Mouse (Mus musculus): ENCODE measurements at regions not wholly inside any gene's neighbourhood (a gene's known extent, or its start where the extent isn't known, plus 50 kb on each side); places are given as distances from the start of the nearest gene placed in this dataset.
"Not testable (repeated sequence)": the region's sequence is repeated elsewhere in the genome, so short reads cannot be mapped to it uniquely, and the experiment has no call there.

DNA sequence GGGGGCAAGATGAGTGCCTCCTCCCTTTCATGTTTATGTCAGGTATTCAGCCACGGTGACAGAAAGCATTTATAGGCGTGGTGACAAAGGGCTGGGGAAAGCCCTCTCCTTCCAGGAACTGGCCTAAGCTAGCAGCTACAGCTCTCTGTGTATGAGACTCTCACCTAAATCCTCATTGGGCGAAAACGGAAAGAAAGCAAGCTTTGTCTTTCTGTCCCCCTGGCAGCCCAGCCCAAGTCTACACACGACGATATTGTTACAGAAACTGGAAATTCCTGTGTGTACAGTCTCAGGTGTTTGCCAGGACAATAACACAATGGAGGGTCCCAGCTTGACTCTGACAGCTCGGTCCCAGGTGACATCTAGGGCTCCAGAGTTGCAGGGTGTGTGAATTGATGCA is 60.0 kb downstream of the Dact2 start:
- DNase-seq = no peak

DNA sequence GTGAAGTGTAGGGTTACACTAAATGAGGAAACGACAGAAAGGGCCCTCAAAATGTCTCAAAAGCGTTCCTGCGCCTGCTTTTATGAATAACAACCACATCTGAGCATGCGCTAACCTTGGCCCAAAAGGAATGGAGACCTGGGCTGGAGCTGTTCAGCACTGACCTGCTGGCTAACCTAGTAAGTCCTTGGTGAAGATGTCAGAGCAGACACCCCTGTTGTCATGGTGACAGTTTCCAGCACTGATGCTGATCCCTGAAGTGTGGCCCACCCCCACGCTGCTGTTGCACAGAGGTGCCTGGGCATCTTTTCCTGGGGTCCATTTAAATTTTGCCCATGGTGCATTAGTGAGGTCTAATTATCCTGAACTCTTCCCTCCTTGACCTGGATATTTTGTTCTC is 62.4 kb downstream of the Dact2 start:
- DNase-seq = no peak

DNA sequence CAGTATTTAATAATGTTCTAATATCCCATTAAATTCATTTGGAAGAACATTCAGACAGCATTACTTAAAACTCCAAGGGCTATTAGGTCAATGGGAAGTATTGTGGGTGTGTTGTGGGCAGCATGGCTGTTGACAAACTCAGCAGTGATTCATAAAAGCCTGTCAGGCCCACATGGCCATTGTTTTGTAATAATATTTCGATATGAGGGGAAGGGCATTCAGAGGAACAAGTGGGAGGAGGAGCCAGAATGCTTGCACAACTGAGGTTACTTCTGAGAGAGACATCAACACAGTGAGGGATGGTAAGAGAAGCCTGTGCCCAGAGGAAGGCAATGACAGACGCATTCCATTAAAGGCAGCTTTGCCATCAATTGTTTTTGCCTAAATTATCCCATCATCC is 63.8 kb downstream of the Dact2 start:
- DNase-seq = no peak

DNA sequence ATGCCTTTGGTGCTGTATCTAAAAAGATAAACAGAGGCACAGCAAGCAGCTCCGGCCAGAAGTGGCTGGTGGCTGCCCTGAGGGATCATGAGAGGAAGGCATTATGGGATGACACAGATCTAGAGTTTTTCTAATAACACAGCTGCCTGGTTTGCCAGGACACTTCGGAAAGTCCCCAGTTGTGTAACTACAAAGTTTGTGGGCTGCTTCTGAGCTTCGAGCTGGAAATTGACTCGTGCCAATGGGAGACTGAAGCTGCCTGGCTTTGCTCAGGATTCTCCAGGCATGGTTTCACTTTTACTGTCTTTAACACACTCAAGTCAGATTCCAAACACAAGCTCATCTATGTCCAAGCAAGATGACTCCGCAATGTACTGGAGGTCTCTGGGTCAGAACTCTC is 65.2 kb downstream of the Dact2 start:
- no peak for DNase-seq

DNA sequence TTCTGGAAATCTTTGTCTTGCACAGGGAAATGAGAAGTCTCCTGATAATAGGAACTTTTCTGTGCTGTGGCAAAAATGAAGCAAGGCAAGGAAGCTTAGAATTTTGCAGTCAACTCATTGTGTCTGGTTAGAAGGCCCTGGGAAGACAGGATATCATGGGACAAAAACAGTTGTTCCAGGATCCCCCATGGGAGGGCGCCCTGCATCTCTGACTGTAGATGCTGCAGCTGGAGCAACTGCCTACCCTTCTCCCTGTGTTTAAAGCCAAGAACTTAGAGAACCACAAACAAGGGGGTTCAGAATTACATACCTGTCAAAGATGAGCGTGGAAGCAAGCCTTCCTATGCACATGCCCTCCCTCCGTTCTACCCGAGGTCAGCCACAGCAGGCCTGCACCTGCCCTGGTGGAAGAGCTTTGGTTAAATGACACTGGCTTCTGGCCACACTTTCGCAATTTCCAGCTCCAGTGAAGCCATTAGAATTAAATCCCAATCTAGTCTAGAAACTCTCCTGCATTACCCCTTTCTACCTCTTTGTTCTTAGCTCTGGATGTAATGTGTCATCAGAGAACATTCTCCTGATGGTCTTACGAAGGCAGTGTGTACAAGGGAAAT is 67.3 kb downstream of the Dact2 start:
- peak; percentile 3 for DNase-seq

DNA sequence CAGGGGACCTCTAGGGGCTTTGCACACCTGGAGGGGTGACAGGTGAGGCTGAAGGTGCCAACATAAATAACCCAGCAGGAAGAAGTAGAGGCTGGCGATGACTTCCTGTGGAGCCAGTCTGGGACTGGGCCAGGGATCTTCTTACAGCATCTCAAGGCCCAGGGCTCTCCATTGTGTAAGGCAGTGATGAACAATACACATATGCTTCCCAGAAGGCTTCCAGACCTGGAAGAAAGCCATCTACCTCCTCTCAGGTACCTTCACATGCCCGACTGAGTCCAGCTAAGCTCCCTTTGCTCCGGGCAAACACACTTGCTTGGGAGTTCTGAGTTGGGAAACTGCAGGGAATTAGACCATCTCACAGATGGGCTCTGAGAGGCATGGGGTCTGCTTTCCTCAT is 69.5 kb downstream of the Dact2 start:
- no peak for DNase-seq

DNA sequence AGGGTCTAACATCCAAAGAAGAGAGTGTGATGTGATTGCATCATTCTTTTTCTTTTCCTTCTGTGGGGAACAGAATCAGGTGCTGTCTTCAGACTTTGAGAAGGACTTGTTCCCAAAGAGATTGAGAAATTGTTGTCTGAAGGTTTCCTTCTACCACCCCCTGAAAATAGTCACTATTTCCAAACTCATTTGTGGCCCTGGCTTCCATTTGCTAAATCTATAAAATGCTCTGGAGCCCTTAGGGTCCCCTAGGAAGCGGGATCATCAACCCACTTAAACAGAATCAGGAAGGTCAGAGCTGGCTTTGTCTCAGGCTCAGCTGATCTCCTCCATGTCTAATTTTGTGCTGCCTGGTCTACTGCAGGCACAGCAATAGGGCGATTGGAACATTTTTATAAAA is 70.1 kb downstream of the Dact2 start:
- no peak for DNase-seq

DNA sequence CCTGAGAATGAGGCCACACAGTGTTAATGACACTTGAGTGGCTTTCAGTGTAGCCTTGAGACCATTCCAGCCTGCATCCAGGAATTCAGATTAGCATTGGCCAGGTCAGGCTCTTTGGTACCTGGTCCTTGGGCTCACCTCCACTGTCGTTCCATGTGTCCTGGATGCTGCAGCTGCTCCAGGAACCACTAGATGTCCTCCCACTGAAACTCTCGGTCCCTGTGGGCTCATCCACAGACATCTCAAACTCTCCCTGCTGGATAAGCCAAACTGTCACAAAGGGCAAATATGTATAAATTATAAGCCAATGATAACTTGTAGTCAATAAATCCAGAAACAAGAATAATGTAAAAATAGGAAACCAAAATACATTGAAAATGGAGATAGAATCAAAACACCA is 67.7 kb upstream of the Gm7358 start:
- not testable (repeated sequence) for DNase-seq

DNA sequence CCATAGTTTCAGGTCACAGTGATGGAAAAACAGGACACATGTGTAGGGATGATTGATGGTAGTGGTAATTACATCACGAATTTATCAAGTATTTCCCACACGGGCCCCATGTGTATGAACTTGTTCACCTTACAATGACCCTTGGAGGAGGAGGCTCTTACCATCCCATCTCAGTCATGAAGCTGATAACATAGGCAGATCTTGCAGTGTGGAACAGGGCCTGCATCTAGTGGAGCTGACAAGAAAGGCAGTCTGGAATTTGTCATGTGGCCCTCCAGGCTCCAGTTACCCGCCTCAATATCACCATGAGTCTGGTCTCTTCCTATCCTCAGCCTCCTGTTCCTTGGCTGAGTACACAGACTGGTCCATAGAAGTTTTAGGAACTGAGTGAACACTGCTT is 59.5 kb upstream of the Gm7358 start:
- no peak for DNase-seq

DNA sequence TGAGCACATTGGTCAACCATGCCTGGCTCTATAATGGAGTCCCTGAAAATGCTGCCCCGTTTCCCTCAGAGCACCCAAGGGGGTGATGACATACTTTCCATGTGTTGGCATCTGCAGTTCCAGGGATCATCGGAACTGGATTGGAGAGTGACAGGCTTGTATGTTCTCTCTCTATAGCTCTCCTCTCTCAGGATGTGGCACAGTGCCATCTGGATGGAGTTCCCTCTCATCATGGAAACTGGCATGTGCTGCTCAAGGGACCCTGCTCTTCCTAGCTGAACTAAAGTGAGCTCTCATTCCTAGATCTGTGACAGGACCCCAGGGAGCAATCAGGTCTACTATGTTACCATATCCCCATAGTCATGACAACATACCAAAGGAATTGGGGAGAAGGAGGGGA is 56.9 kb upstream of the Gm7358 start:
- no peak for DNase-seq

DNA sequence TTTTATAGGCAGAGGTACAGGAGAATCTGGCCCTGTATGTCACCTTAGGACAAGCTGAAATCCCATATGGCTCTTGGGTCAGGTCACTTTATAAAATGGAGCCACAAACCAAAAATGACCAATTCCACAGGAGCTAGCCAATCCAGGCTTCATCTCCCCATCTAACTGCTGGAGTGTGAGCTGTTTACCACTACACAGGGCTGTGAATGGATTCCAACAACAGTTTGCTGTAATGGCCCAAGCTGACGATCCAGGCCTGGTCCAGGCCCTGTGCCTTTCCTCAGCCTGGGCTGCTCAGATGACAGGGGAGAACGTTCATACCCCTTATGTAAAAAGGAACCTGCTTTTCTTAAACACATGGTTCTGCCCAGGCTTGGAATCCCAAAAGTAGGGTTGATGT is 55.5 kb upstream of the Gm7358 start:
- no peak for DNase-seq

DNA sequence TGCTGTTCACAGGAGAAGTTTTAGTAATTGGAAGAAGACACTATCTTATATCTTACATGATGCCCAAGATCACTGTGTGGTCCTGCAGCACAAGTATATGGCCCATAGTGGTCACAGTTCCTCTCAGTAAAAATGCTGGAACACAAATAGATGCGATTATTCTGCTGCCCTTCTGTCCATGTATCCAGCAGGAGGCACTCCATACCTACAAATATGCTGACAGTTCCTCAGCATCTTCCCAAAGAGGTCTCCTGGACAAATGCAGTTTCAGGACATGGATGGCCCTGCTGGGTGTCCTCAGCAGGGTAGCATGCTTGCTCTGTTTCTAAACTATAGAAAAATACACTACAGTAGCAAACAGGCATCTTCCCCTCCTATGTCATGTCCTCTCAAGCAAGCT is 52.4 kb upstream of the Gm7358 start:
- not testable (repeated sequence) for DNase-seq
